Mouse (Mus musculus) adrenal gland, adult (tissue): Measurements from ENCODE around the gene Nol4l.
A peak's percentile ranks its signal among the peaks of the same experiment; 100 is the strongest.
"Not testable (repeated sequence)": the region's sequence is repeated elsewhere in the genome, so short reads cannot be mapped to it uniquely, and the experiment has no call there.

Source experiments
- DNase-seq, 2 experiments: peaks; one replicate each; pipeline ENCODE4 v3.0.0; 2022 to 2023; ENCODE audit warnings: low spot score in 1 of 2; ENCODE audit not compliant: inconsistent age in 2 of 2

Gene Nol4l

GRCm38 (mm10) chr2:153422051-153422450 is 107.7 kb downstream of the Nol4l start:
- DNase-seq: no peak

GRCm38 (mm10) chr2:153421233-153421632 is 108.5 kb downstream of the Nol4l start:
- DNase-seq: no peak

GRCm38 (mm10) chr2:153418381-153418780 is 111.4 kb downstream of the Nol4l start:
- DNase-seq: peak; percentile 82 to 86

GRCm38 (mm10) chr2:153417841-153418240 is 111.9 kb downstream of the Nol4l start:
- peak; percentile 74 for DNase-seq

GRCm38 (mm10) chr2:153414607-153415006 is 115.2 kb downstream of the Nol4l start:
- DNase-seq: peak in 1 of 2 experiments; percentile 74

GRCm38 (mm10) chr2:153412563-153412962 is 117.2 kb downstream of the Nol4l start:
- peak in 1 of 2 experiments; percentile 8 for DNase-seq

GRCm38 (mm10) chr2:153411557-153411956 is 118.2 kb downstream of the Nol4l start:
- peak in 1 of 2 experiments; percentile 43 for DNase-seq

GRCm38 (mm10) chr2:153408971-153409370 is 120.8 kb downstream of the Nol4l start:
- no peak for DNase-seq

- no peak for DNase-seq
These were observed 122.9 kb downstream of the Nol4l start for GRCm38 (mm10) chr2:153406882-153407281.

GRCm38 (mm10) chr2:153404882-153405281 is 124.9 kb downstream of the Nol4l start:
- peak in 1 of 2 experiments; percentile 33 for DNase-seq

GRCm38 (mm10) chr2:153404062-153404461 is 125.7 kb downstream of the Nol4l start:
- peak in 1 of 2 experiments; percentile 82 for DNase-seq

GRCm38 (mm10) chr2:153399166-153399565 is 130.6 kb downstream of the Nol4l start:
- no peak for DNase-seq

- DNase-seq: no peak
These were observed 131.8 kb downstream of the Nol4l start for GRCm38 (mm10) chr2:153397790-153398515.

- peak in 1 of 2 experiments; percentile 46 for DNase-seq
These were observed 136.7 kb downstream of the Nol4l start for GRCm38 (mm10) chr2:153393045-153393444.

GRCm38 (mm10) chr2:153389831-153390230 is 139.9 kb downstream of the Nol4l start:
- no peak for DNase-seq

GRCm38 (mm10) chr2:153380479-153380878 is 149.3 kb downstream of the Nol4l start:
- no peak for DNase-seq

- DNase-seq: peak in 1 of 2 experiments; percentile 55
These were observed 154.4 kb downstream of the Nol4l start for GRCm38 (mm10) chr2:153375380-153375779.

GRCm38 (mm10) chr2:153370871-153371270 is 158.9 kb downstream of the Nol4l start:
- DNase-seq: no peak

- not testable (repeated sequence) for DNase-seq
These were observed 165.2 kb downstream of the Nol4l start for GRCm38 (mm10) chr2:153364531-153364930.

- DNase-seq: no peak
These were observed 168.6 kb downstream of the Nol4l start for GRCm38 (mm10) chr2:153361101-153361710.
